ENCODE assay signal across 24 mouse cellular contexts in genomic region chr1:132947811-132948210, GRCm38 (mm10).
"Had no signal": no experiment of that assay in that cellular context is flagged by ENCODE, and none has a peak within 500 bp of the region (broad histone marks: within the 10 kb centered on the region; RNA-seq: fewer than 3 reads in every experiment).

No protein-coding gene starts in this region.

- H3K27me3 ChIP-seq: heart, embryonic 13.5 days; hindbrain, embryonic 13.5 days; hindbrain, embryonic 15.5 days; liver, embryonic 12.5 days had no signal

- H3K4me1 ChIP-seq: heart, embryonic 13.5 days; heart, embryonic 15.5 days; liver, embryonic 12.5 days had no signal

- H3K9ac ChIP-seq: heart, embryonic 13.5 days; heart, embryonic 15.5 days; hindbrain, embryonic 13.5 days; hindbrain, embryonic 15.5 days; limb, embryonic 13.5 days; limb, embryonic 15.5 days; liver, embryonic 12.5 days; liver, embryonic 14.5 days had no signal

- DNase-seq: gastrocnemius, postnatal 14 days; gastrocnemius, postnatal 36 days; heart, adult 11 months; heart, adult 2 months; heart, postnatal 14 days; heart, postnatal 36 days; kidney, adult 11 months; kidney, adult 8-10 months; kidney, postnatal 10 days; kidney, postnatal 25 days; kidney, postnatal 4 days; left cerebral cortex, postnatal 4 days had no signal

- ATAC-seq: hindbrain, postnatal 0 days; intestine, embryonic 16.5 days; liver, embryonic 12.5 days had no signal

- H3K4me2 ChIP-seq: heart, embryonic 11.5 days; heart, embryonic 13.5 days; heart, embryonic 15.5 days; hindbrain, embryonic 13.5 days; hindbrain, embryonic 15.5 days; limb, embryonic 13.5 days; limb, embryonic 15.5 days; liver, embryonic 12.5 days had no signal

- H3K4me3 ChIP-seq: heart, adult 2 months; heart, embryonic 13.5 days; heart, embryonic 15.5 days; hindbrain, embryonic 13.5 days; hindbrain, embryonic 15.5 days; layer of hippocampus, adult 2 months; limb, embryonic 13.5 days; limb, embryonic 15.5 days; liver, embryonic 12.5 days had no signal

- H3K9me3 ChIP-seq: heart, embryonic 13.5 days; heart, embryonic 15.5 days; hindbrain, embryonic 13.5 days; hindbrain, embryonic 15.5 days; limb, embryonic 13.5 days; limb, embryonic 15.5 days; liver, embryonic 12.5 days had no signal

- H3K36me3 ChIP-seq: heart, embryonic 13.5 days; heart, embryonic 15.5 days; hindbrain, embryonic 13.5 days; hindbrain, embryonic 15.5 days; limb, embryonic 13.5 days; limb, embryonic 15.5 days; liver, embryonic 12.5 days had no signal

- H3K27ac ChIP-seq: heart, adult 2 months; heart, embryonic 13.5 days; heart, embryonic 15.5 days; hindbrain, embryonic 13.5 days; hindbrain, embryonic 15.5 days; hindbrain, postnatal 0 days; layer of hippocampus, adult 2 months; limb, embryonic 13.5 days; limb, embryonic 15.5 days; liver, embryonic 12.5 days; liver, embryonic 14.5 days had no signal
